Comparison of ENCODE assay signal across 30 mouse cellular contexts in genomic region chr2:145165076-145165475, GRCm38 (mm10).
"Had no signal": no experiment of that assay in that cellular context is flagged by ENCODE, and none has a peak within 500 bp of the region (broad histone marks: within the 10 kb centered on the region; RNA-seq: fewer than 3 reads in every experiment).

No protein-coding gene starts in this region.

- DNase-seq: left cerebral cortex, postnatal 4 days; liver; liver, embryonic 13.5 days; liver, postnatal 0 days; lung, adult 18-20 months; lung, adult 2 months; lung, embryonic 14.5 days; lung, postnatal 10 days; lung, postnatal 14 days; lung, postnatal 36 days; lung, postnatal 4 days; midbrain, embryonic 14.5 days had no signal

- H3K36me3 ChIP-seq: limb, embryonic 10.5 days; limb, embryonic 12.5 days; limb, embryonic 13.5 days; limb, embryonic 15.5 days; liver, embryonic 12.5 days; liver, embryonic 13.5 days; liver, embryonic 15.5 days; lung, embryonic 15.5 days; midbrain, embryonic 12.5 days; midbrain, embryonic 13.5 days; midbrain, embryonic 15.5 days had no signal

- H3K9ac ChIP-seq: limb, embryonic 12.5 days; limb, embryonic 13.5 days; limb, embryonic 15.5 days; liver, embryonic 12.5 days; liver, embryonic 13.5 days; liver, embryonic 14.5 days; liver, embryonic 15.5 days; liver, postnatal 0 days; lung, embryonic 14.5 days; lung, embryonic 15.5 days; midbrain, embryonic 12.5 days; midbrain, embryonic 13.5 days; midbrain, embryonic 15.5 days had no signal

- H3K4me3 ChIP-seq: left cerebral cortex, adult 2 months; limb, embryonic 10.5 days; limb, embryonic 12.5 days; limb, embryonic 13.5 days; limb, embryonic 15.5 days; liver, embryonic 12.5 days; liver, embryonic 13.5 days; liver, embryonic 15.5 days; lung, embryonic 15.5 days; megakaryocyte, embryonic 14.5 days; midbrain, embryonic 12.5 days; midbrain, embryonic 13.5 days; midbrain, embryonic 15.5 days; myocyte had no signal

- H3K4me2 ChIP-seq: limb, embryonic 12.5 days; limb, embryonic 13.5 days; limb, embryonic 15.5 days; liver, embryonic 11.5 days; liver, embryonic 12.5 days; liver, embryonic 13.5 days; liver, embryonic 15.5 days; lung, embryonic 14.5 days; lung, embryonic 15.5 days; midbrain, embryonic 12.5 days; midbrain, embryonic 13.5 days; midbrain, embryonic 15.5 days had no signal

- H3K9me3 ChIP-seq: limb, embryonic 10.5 days; limb, embryonic 12.5 days; limb, embryonic 13.5 days; limb, embryonic 15.5 days; liver, embryonic 12.5 days; liver, embryonic 13.5 days; liver, embryonic 15.5 days; lung, embryonic 15.5 days; megakaryocyte, embryonic 14.5 days; midbrain, embryonic 12.5 days; midbrain, embryonic 13.5 days; midbrain, embryonic 15.5 days had no signal

- H3K27ac ChIP-seq: left cerebral cortex, adult 2 months; limb, embryonic 10.5 days; limb, embryonic 12.5 days; limb, embryonic 13.5 days; limb, embryonic 15.5 days; liver, embryonic 12.5 days; liver, embryonic 13.5 days; liver, embryonic 14.5 days; liver, embryonic 15.5 days; lung, embryonic 15.5 days; macrophage; midbrain, embryonic 12.5 days; midbrain, embryonic 13.5 days; midbrain, embryonic 15.5 days had no signal

- ATAC-seq: liver, embryonic 12.5 days; liver, postnatal 0 days; lung, postnatal 0 days; midbrain, embryonic 13.5 days; midbrain, embryonic 15.5 days; midbrain, embryonic 16.5 days had no signal

- H3K27me3 ChIP-seq: megakaryocyte, embryonic 14.5 days had no signal
